Comparison of ENCODE assay signal across 26 mouse cellular contexts in genomic region chr8:121796406-121796805, GRCm38 (mm10). TPM values are rescaled to one million over a fixed set of nuclear protein-coding genes. Genes with fewer than 3 reads are reported as not detected.
DNase-seq lines count a peak whose midpoint lies in the region; ATAC-seq and TF ChIP-seq lines count a peak whose summit lies in the region.
"Had no signal": no experiment of that assay in that cellular context is flagged by ENCODE, and none has a peak within 500 bp of the region (broad histone marks: within the 10 kb centered on the region; RNA-seq: fewer than 3 reads in every experiment).

No protein-coding gene starts in this region.

- peak; percentile 19 to 24 for DNase-seq in lung, adult 18-20 months
- DNase-seq in lung, postnatal 0 days (ENCODE audit: low spot score) = no peak
- peak; percentile 7 for DNase-seq in lung, postnatal 14 days
- DNase-seq in gastrocnemius, adult 2 months = no peak
- DNase-seq: cerebellum, adult 11 months; cerebellum, adult 9-10 months; cerebellum, postnatal 36 days; heart, postnatal 14 days; kidney, adult 11 months; kidney, postnatal 14 days; layer of hippocampus, adult 9-11 months; right cerebral cortex, adult 18-20 months; thymus, adult 2 months; thymus, postnatal 36 days had no signal

- H3K36me3 ChIP-seq in lung, postnatal 0 days (ENCODE audit: insufficient read depth, low read length) = no peaks in the 10 kb centered on the region; the same call in 1 of the 2 replicates
- H3K36me3 ChIP-seq in megakaryocyte, embryonic 14.5 days (replicated peaks; ENCODE audit: low read length) = peaks cover 72% of the 10 kb centered on the region
- H3K36me3 ChIP-seq in forebrain, embryonic 12.5 days (replicated peaks) = peaks cover 71% of the 10 kb centered on the region

- no peak overlapping the region for H3K27ac ChIP-seq in lung, postnatal 0 days (ENCODE audit: low read length)
- H3K27ac ChIP-seq in bone marrow, adult 2 months (ENCODE audit: control insufficient read depth, insufficient read depth, low read depth, low read length, poor library complexity) = peak overlapping the region; percentile 89
- H3K27ac ChIP-seq in forebrain, embryonic 12.5 days = no peak overlapping the region
- H3K27ac ChIP-seq in gastrocnemius, adult 2 months = no peak overlapping the region
- H3K27ac ChIP-seq: hindbrain, embryonic 10.5 days; hindbrain, embryonic 15.5 days; limb, embryonic 12.5 days; midbrain, embryonic 12.5 days; neural tube, embryonic 13.5 days had no signal

- TF ChIP-seq EP300 in lung, postnatal 0 days (IDR thresholded peaks at IDR 0.05) = no peak

- peak; percentile 43; the same call in 1 of the 2 replicates for TF ChIP-seq POLR2A in bone marrow, adult 2 months (IDR thresholded peaks at IDR 0.05; ENCODE audit: borderline replicate concordance, control insufficient read depth, low read depth, low read length)

- intact Hi-C loops in gastrocnemius, adult 2 months (cut with DNase I) = no loop called here

- ATAC-seq in lung, postnatal 0 days = no peak
- no peak for ATAC-seq in forebrain, embryonic 12.5 days (ENCODE audit: low FRiP score)
- ATAC-seq: activated CD4-positive, CD25-positive, alpha-beta regulatory T cell, adult 4 months; forebrain, embryonic 16.5 days; inflammation-experienced regulatory T-cells, adult 6 months had no signal

- H3K4me2 ChIP-seq in lung, postnatal 0 days (replicated peaks; ENCODE audit: low read depth, low read length) = no peak overlapping the region
- H3K4me2 ChIP-seq in forebrain, embryonic 12.5 days = no peak overlapping the region
- H3K4me2 ChIP-seq: hindbrain, embryonic 15.5 days; limb, embryonic 12.5 days; midbrain, embryonic 12.5 days; neural tube, embryonic 13.5 days had no signal

- H3K27me3 ChIP-seq in lung, postnatal 0 days (replicated peaks; ENCODE audit: insufficient read depth, low read length) = no peaks in the 10 kb centered on the region
- H3K27me3 ChIP-seq in megakaryocyte, embryonic 14.5 days (replicated peaks) = no peaks in the 10 kb centered on the region
- H3K27me3 ChIP-seq in forebrain, embryonic 12.5 days = no peaks in the 10 kb centered on the region
- H3K27me3 ChIP-seq: CH12.LX; hindbrain, embryonic 15.5 days; limb, embryonic 12.5 days; midbrain, embryonic 12.5 days; neural tube, embryonic 13.5 days had no signal

- no peak overlapping the region for H3K4me3 ChIP-seq in lung, postnatal 0 days (ENCODE audit: low read depth, low read length)
- peak overlapping the region; percentile 6 for H3K4me3 ChIP-seq in bone marrow, adult 2 months (replicated peaks; ENCODE audit: control insufficient read depth, low read depth, low read length)
- H3K4me3 ChIP-seq in megakaryocyte, embryonic 14.5 days (replicated peaks) = peak overlapping the region; percentile 50
- no peak overlapping the region for H3K4me3 ChIP-seq in forebrain, embryonic 12.5 days (replicated peaks)
- H3K4me3 ChIP-seq in gastrocnemius, adult 2 months = no peak overlapping the region
- H3K4me3 ChIP-seq: hindbrain, embryonic 10.5 days; hindbrain, embryonic 15.5 days; limb, embryonic 12.5 days; midbrain, embryonic 12.5 days; neural tube, embryonic 13.5 days had no signal

- no peak overlapping the region for H3K9ac ChIP-seq in lung, postnatal 0 days (replicated peaks; ENCODE audit: low read depth)
- H3K9ac ChIP-seq in forebrain, embryonic 12.5 days = no peak overlapping the region
- H3K9ac ChIP-seq: hindbrain, embryonic 15.5 days; limb, embryonic 12.5 days; midbrain, embryonic 12.5 days; neural tube, embryonic 13.5 days had no signal

- 91% methylated on average over 11 of the region's 11 CpGs for WGBS in lung, postnatal 0 days
- WGBS in bone marrow, adult 2 months = 53% methylated on average over 11 of the region's 11 CpGs
- 90% methylated on average over 11 of the region's 11 CpGs for WGBS in forebrain, embryonic 12.5 days

- no peaks in the 10 kb centered on the region for H3K9me3 ChIP-seq in lung, postnatal 0 days (ENCODE audit: low read length)
- H3K9me3 ChIP-seq in megakaryocyte, embryonic 14.5 days = no peaks in the 10 kb centered on the region
- H3K9me3 ChIP-seq in forebrain, embryonic 12.5 days = no peaks in the 10 kb centered on the region
- H3K9me3 ChIP-seq: hindbrain, embryonic 10.5 days; hindbrain, embryonic 15.5 days; limb, embryonic 12.5 days; midbrain, embryonic 12.5 days; neural tube, embryonic 13.5 days had no signal

- H3K4me1 ChIP-seq in lung, postnatal 0 days (ENCODE audit: insufficient read depth, low read depth, low read length) = peaks cover 7% of the 10 kb centered on the region; the same call in 1 of the 2 replicates
- H3K4me1 ChIP-seq in bone marrow, adult 2 months (ENCODE audit: control insufficient read depth, insufficient read depth, low read length) = peaks cover 22% of the 10 kb centered on the region
- H3K4me1 ChIP-seq in megakaryocyte, embryonic 14.5 days = peaks cover 27% of the 10 kb centered on the region
- no peaks in the 10 kb centered on the region for H3K4me1 ChIP-seq in forebrain, embryonic 12.5 days
- H3K4me1 ChIP-seq: hindbrain, embryonic 15.5 days; midbrain, embryonic 12.5 days; neural tube, embryonic 13.5 days had no signal

- TF ChIP-seq CTCF in lung, postnatal 0 days (IDR thresholded peaks at IDR 0.05) = no peak
- no peak for TF ChIP-seq CTCF in bone marrow, adult 2 months (IDR thresholded peaks at IDR 0.05; ENCODE audit: control insufficient read depth, insufficient read depth, low read length)
- no peak for TF ChIP-seq CTCF in gastrocnemius, adult 2 months (IDR thresholded peaks at IDR 0.05)

RNA-seq across cellular contexts. Expression of gene Klhdc4, which starts 33.0 kb away (rescaled TPM):
- 22.9 and 28.4 TPM in 2 replicates for polyA plus RNA-seq in lung, postnatal 0 days (2015; fragmentation: Nextera tagmentation; extraction: Ambion mirVana)
- 49.4 and 56.2 TPM in 2 replicates for polyA plus RNA-seq in bone marrow, adult 2 months (2011; ENCODE audit: insufficient read depth, insufficient read length, low replicate concordance, missing spikeins)
- polyA plus RNA-seq in megakaryocyte, embryonic 14.5 days (2012; ENCODE audit: insufficient read depth, low replicate concordance) = 4.1 and 37.8 TPM in 2 replicates
- 53.1 and 53.9 TPM in 2 replicates for polyA plus RNA-seq in forebrain, embryonic 12.5 days (2016; fragmentation: Nextera tagmentation; extraction: Ambion mirVana)
- total RNA-seq in gastrocnemius, adult 2 months (2021) = 10 to 100 TPM; 10.1 to 13.7 TPM

Comparison
In these comparisons a context has a peak if more than half of its experiments do, and no peak if none do; other contexts are left out.
1. DNase-seq: peak in lung, adult 18-20 months (2 of 2) and lung, postnatal 14 days (single experiment); none in lung, postnatal 0 days (single experiment) and gastrocnemius, adult 2 months (single experiment).
2. H3K4me3 ChIP-seq: peak in bone marrow, adult 2 months (single experiment) and megakaryocyte, embryonic 14.5 days (single experiment); none in lung, postnatal 0 days (single experiment), forebrain, embryonic 12.5 days (single experiment) and gastrocnemius, adult 2 months (single experiment).